Mouse (Mus musculus) mesoderm, embryonic 11.5 days (tissue): Measurements from ENCODE around the gene Zfp1.

Experiments used
- DNase-seq: peaks from one replicate; pipeline ENCODE4 v3.0.0-alpha.2; 2012; ENCODE audit warnings: low read depth, low spot score

The Zfp1 gene

DNA sequence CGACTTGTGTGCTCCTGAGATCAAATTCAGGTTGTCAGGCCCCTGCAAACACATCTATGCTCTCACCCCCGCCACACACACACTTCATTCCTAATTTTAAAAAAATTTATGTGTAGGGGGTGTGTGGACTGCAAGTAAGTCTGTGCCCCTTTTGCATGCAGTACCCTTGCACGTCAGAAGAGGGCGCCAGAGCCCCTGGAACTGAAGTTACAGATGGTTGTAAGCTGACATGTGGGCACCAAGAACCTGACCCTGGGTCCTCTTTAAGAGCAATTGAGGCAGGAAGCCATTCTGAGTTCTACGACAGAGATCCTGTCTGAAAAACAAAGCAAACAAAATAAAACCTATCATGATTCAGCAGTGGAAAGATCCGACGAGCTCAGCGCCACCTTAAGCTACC, 33.0 kb downstream of the Zfp1 start:
- DNase-seq: no peak

DNA sequence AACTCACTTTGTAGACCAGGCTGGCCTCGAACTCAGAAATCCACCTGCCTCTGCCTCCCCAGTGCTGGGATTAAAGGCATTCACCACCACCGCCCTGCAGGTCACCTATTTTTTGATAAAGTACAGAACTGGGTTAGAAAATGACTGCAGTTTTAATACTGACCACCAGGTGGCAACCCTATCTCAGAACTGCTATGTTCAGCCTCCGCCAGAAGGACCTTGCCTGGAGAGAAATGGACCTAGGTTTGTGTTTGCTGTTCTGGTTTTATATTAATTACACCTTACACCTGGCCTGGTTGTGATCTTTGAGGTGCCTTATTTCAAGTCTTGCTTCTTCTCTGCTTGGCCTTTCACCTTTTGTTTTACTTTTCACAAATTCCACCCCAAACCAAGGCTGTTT, 34.9 kb downstream of the Zfp1 start:
- DNase-seq: peak; percentile 81

DNA sequence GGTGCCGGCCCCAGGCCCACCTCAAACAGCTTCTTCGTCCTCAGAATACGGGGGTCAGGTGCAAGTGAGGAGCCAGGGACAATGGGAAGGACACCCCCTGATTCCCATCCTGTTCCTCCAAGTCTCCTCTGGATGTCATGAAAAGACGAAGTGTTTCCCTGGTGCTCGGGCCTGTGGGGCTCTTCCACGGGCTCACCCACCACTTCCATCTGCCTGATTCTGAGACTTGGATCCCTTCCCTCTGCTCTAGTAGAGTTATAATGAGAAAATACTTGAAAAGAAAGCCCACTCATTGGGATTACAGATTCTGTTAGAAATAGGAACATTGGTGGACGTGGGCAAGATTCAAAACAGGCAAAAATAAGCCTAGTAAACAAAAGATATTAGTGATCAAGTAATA, 35.6 kb downstream of the Zfp1 start:
- DNase-seq: no peak

DNA sequence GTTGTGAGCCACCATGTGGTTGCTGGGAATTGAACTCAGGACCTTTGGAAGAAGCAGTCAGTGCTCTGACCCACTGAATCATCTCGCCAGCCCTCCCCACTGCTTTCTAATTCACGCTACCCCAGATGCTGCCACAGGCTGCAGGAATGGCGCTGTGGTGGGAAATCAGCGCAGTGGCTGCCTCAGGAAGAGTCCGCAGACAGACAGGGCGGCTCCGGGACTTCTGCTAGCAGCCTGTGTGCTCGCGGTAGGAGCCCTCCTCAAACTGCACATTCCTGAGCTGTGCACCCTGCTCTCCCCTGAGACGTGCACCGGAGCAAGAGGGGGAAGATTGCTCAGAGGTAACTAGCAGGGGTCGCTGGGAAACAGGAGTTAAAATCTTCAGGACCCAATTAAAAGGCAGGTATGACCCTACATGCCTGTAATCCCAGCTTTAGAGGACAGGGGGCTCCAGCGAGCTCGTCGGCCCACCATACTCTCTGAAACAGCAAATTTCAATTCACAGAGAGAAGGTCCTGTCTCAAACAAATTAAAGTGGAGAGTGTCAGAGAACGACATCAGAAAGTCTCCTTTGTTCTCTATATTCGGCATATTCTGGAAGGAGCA, 37.3 kb downstream of the Zfp1 start:
- peak; percentile 40 for DNase-seq

DNA sequence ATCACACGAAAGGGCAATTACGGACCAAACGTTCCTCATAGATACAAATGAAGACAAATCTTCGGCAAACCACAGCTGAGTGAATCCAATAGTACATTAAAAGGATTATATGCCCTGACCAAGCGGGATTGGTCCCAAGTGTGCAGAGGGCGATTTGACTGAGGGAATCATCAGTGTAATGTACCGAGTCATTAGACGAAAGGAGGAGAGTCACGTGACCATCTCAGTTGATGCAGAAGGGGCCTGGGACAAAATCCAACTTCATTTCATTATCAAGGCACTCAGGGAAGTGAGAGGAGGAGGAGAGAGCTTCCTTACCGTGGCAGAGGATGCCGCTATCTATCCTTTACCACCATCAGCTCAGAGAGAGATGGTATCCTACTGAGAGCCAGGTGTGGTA, 38.0 kb downstream of the Zfp1 start:
- DNase-seq: no peak

DNA sequence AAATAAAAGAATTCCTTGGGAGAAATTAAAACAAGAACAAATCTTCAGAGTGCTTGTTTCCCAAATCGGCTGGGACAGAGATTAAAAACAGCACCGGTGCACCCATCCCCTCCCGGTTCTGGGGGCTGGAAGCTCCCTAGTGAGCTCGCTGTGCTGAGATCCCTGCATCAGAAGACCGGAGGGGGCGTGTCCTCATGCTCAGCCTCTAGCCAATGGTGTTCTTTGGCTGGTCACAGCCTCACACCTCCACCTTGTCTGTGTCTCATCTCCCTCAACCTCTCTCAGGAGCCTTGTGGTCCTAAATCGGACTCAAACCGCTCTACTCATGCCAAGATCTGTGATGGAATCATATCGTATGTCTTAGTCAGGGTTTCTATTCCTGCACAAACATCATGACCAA, 39.3 kb downstream of the Zfp1 start:
- DNase-seq: no peak

DNA sequence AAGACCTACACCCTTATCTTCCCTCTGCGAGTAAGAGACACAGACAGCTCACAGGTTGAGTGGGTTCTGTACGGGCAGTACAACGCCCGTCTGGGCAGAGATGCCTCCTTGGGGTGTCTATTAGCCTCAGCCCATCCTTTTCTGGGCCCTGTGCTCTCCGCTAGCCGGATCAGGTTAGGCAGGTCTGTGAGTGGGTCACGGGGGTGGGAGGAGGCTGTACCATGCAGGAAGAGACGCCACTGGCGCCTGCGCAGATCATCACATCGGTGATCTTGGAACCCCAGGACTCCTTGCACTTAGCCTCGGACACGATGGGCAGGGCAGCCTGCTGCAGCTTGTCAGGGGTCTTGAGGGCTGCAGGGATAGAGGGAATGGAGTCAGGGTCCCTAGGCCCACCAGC, 43.7 kb downstream of the Zfp1 start:
- no peak for DNase-seq

DNA sequence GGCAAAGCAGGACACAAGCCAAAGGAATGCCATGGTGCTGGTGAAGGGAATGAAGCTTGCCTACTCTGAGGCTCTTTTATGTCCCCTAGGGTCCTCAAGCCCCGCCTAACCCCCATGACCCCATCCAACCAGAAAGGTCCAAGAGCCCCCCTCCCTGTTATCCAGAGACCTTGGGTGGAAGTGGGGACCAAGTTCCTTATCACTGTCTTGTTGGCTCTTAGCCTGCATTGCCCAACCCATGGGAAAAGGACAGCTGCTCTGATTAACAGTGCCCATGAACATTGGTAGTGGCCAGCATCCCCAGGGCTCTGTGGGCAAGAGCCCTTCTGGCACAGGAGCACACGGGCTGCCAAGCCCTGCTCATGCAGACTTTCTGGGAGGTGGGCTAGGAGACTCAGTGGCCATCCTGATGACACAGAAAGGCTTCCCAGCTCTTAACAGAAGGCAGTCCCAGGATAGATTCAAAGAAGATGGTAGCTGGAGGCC, 47.8 kb downstream of the Zfp1 start, which contains the start of gene Ctrb1:
TSS of gene Ctrb1 (minus strand) at position 51 of the 486 bp plus-strand sequence.
- no peak for DNase-seq

DNA sequence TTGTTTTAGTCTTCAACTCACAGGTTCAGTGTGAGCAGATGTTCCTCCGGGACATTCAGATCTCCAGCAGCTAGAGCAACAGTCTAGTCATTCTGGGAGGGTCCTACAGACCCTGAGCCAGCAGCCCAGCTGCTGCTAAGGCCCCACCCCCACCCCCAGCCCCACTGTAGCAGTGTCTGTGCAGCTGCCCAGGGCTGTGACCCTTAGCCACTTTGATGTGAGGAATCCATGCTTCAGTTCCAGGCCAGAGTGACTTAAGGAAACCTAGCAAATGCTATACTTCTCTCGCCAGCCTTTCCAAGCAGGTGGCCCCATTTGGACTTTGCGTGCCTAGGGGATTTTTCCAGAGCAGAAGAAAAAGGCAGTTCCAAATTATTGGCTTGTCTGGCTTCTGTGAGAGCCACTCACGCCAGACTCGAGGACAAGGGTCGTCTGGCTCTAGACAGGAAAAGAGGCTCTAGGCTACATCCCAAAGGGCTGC, 50.1 kb downstream of the Zfp1 start:
- DNase-seq: peak; percentile 54

DNA sequence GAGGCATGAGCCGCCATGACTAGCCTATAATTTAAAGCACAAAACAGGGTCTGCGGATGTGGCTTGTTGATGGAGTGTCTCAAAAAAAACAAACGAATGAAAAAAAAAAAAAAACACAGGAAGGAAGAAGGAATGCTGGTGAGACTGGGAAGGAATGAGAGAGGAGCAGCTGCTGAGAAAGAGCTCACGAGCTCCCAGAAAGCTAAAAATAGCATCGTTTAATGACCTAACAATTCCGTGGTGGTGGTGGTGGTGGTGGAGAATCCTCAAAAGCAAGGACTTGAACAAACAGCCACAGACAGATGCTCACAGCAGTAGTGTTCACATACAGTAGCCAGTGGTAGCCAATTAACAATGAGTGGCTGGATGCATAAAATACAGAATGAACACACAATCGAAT, 52.2 kb downstream of the Zfp1 start:
- DNase-seq: no peak

DNA sequence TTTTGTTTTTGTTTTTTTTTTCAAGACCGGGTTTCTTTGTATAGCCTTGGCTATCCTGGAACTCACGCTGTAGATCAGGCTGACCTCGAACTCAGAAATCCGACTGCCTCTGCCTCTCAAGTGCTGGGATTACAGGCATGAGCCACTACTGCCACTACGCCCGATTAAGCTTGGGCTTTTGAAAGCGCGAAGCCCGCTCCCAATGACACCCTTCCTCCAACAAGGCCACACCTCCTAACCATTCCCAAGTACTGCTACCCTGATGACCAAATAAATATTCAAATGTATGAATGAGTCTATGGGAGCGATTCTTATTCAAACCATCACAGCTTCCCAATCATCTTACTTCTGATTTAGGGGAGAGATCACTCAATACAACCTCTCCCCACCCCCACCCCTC, 54.5 kb downstream of the Zfp1 start:
- DNase-seq: no peak

DNA sequence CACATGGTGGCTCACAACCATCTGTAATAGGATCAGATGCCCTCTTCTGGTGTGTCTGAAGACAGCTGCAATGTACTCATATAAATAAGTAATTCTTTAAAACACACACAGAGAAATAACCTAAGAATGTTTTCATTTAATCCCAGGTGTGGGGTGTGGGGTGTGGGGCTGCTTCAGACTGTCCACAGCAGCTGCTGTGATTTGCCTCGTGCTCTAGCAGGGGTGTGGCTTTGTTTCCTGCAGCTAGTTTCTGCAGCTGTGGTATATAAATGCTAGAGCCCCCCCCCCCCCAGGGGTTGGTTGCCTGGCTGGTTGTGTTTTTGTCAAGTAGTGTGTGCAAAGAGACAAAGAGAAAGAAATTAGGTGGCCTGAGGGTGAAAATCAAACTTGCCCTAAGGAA, 55.8 kb downstream of the Zfp1 start:
- DNase-seq: no peak

DNA sequence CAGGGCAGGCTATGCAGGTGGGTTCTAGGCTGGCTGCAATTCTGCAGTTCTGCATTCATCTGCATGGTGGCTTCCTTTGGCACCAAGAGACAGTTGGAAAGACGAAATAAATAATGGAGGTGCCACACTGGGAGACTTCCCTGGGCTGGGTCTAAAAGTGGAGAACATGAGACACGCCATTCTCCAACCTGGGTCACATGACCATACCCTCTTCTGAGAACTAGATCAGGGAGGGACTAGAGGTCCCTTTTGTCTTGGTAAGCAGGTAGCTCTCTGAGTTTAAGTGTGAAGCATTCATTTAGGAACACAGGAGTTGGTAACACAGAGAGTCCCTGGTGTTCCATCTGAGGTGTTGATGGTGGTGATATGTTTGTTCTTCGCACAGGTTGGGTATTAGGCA, 57.0 kb downstream of the Zfp1 start:
- no peak for DNase-seq

DNA sequence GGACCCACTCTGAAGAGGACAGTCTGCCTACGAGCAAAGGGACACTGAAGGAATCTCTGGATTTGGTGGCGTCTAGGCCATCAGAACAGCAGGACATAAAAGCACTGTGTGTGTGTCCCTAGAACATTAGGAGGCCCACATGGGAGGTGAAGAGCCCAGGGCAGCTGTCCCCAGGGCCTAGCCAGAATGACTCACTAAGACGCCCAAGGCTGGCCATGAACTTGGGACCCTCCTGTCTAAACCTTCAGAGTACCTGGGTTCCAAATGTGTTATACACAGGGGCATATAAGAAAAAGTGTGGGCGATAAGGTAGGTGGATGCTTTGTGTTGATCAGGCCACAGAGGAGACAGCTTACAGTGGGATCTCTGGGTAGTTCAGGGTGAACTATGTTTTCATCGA, 57.5 kb downstream of the Zfp1 start:
- no peak for DNase-seq

DNA sequence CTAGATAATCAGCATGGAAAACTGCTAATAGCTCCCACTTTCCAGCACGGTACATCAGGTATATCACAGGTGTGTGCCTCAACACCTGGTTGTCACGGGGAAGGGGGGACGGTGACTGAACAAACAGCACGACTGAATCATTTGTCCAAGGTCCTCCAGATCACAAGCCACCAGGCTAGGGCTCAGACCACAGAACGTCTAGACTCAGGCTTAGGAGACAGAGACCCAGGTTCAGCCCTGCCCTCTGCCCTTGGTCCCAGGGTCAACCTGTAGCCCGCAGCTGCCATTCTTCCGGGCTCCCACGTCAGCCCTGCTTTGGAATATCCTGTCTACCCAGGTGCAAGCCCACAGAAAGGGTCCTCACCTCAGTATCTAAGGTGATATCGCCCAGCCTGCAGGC, 58.2 kb downstream of the Zfp1 start:
- DNase-seq: no peak

DNA sequence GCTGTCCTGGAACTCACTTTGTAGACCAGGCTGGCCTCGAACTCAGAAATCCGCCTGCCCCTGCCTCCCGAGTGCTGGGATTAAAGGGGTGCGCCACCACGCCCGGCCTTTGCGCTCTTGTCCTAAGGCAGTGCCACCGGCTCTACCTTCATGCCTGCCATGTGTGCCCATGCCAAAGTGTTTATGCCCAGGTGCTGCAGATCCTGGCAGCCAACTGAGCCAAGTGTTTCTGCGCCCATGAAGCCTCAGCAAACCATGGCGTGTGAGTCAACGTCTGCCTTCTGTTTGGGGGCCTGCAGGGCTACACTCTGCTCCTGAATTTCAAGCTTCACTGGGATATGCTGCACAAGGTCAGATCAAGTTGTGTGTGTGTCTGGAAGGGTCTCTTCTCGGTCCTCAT, 61.4 kb downstream of the Zfp1 start:
- no peak for DNase-seq

DNA sequence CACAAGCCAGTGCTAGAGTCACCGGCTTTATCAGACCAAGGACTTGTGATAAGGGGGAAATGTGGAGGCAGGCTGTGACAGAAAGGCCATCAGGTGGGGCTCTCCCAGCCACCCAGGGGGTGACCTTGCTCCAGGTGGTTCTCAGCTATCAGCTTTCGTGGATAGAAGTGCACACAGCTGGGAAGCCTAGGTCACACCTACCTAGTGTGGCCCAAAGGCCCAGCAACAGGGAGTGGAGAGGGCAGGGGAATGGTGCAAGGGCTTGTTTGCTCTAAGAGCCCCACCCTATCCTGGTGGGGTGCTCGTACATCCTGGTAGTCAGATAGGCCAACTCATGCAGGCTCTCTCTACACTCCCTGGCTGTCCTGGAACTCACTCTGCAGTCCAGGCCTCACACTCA, 62.0 kb downstream of the Zfp1 start:
- DNase-seq: no peak

DNA sequence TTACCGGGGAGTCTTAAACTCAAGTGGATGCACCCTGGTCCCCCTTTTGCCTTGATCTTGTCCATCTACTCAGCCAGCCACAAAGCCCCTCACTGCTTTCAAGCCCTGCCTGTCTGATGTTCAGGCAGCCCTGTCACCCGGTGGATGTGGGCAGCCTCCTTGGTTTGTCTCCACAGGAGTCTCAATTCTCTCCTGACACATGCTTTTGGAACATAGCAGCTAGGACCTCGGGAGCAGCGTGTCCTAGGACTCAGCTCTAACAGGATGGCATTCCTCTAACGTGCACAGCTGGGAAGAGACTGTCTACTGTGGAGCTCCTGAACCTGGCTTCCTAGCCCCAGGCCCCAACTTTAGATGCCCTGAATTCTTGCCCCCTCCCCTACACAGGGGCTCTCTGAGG, 62.5 kb downstream of the Zfp1 start:
- DNase-seq: no peak

DNA sequence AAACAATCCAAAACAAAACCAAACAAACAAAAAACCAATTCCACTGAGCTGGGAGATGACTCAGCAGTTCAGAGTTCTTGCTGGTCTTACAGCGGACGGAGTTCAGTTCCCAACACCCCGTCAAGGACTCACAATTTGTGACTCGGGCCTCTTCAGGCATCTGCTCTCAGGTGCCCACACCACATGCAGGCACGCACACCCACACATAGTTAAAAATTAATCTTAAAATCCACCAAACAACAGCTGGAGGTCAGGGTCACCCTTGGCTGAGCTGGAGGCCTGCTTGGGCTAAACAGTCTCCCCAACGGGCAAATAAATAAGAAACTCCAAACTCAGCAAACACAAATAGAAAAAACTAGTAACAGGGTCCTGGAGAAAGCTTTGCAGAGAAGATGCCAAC, 65.1 kb downstream of the Zfp1 start:
- DNase-seq: no peak

DNA sequence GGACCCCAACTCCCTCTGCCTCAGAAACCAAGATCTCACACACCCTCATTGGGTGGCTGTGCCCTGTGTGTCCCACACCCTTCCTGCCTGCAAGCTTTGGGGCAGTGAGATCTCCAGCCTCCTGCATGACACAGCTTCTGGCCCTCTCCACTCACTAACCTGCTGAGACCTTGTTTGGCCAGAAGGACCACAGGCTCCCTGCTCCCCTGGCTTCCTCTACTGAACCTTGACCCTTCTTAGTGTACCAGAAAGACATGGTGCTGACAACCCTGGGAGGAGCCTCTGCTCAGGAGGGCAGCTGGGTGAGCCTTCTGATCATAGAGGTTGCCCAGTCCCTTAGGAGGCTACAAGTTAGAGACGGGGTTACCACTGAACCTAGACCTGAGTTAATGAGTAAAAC, 66.0 kb downstream of the Zfp1 start:
- DNase-seq: no peak

DNA sequence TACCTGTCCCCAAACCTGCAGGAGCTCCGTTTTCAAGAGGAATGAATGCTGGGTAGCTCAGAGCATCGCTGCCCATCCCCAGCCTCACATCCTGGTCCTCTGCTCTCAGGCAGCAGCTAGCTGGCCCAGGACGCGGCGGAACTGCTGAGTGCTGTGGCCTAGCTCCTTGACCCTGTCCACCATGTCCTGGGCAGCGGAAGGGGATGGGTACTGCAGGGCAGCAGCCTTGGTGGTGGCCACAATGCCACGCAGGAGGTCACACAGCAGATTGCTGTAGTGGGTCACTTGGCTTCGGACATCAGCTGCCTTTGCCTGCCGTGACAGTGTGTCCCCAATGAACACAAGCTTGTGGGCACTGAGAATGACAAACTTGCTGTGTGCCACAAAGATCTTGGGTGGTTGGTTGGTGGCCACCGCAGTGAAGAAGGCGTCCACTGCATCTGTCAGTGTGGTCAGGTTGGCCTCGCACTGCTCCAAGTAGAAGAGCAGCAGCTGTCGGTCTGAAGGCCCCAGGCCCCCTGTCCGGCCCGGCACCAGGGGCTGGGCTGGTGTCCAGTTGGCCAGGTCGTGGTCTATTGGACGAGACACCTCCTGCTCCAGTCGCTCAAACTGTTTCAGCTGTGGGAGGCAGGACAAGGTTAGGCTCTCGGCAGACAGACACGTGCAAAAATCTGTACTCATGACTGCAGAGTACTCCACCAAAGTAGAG, 67.7 kb downstream of the Zfp1 start:
- no peak for DNase-seq

DNA sequence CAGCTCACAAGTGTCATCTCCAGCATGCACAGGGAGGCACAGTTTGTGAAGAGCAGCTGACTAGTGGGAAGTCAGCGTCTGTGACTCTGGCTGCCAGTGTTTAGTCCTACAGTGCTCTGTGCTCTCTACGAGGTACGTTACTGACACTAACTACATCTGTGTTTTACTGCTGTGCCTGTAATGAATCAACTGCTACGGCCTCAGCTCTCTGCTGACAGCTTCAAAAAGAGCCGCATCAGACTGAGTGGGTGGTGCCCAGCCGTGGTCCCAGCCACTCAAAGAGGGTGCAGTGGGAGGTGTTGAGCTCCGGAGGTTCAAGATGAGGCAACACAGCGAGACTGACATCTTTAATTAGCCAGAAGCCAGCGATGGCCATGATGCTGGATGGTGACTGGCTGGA, 68.9 kb downstream of the Zfp1 start:
- no peak for DNase-seq

DNA sequence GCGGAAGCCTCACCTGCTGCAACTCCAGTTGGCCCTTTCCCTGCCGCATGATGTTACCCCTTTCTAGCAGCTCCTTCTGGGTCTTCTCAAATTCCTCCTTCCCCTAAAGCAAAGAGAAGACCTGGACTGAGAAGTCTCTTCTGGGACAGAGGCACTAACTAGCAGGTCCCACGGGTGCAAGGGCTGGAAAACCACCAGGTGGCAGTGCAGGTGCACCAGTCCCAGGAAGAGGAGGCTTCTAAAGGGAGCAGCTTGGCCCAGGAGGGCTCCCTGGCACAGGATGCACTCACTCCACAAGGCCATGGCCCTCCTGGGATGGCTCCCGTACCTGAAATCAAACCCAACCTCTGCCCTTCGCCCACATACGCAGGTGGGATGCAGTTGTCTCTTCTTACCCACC, 69.4 kb downstream of the Zfp1 start:
- no peak for DNase-seq
